Mouse (Mus musculus) brain, embryonic 14.5 days (tissue): ENCODE data around the gene Klk6. TPM values are rescaled to one million over a fixed set of nuclear protein-coding genes. Genes with fewer than 3 reads are reported as not detected.

Source experiments
- DNase-seq: peaks from one replicate; pipeline ENCODE4 v3.0.0-alpha.2; 2011; ENCODE audit warnings: low read depth
- CTCF ChIP-seq: fragments of 200-500 bp; IDR thresholded peaks from 2 replicates; pipeline ENCODE4 v1.5.1; 2012; ENCODE audit warnings: inconsistent platforms, mild to moderate bottlenecking, moderate library complexity, borderline replicate concordance; ENCODE audit not compliant: insufficient read depth, insufficient read length; ENCODE audit errors: extremely low read depth
- POLR2A ChIP-seq: fragments of 200-500 bp; IDR thresholded peaks from 2 replicates; pipeline ENCODE4 v1.6.1; 2012; ENCODE audit warnings: mild to moderate bottlenecking, inconsistent platforms, borderline replicate concordance; ENCODE audit not compliant: poor library complexity, insufficient read depth, insufficient read length, severe bottlenecking; ENCODE audit errors: extremely low read depth
- polyA plus RNA-seq: library from polyadenylated mRNA; depleted of rRNA; stranded (reverse); fragments of >200 nt; gene quantifications from 2 replicates; pipeline ENCODE4 v1.2.3, GENCODE M21; 2012

Klk6 gene
- polyA plus RNA-seq, 1 experiment, result not detected

DNA sequence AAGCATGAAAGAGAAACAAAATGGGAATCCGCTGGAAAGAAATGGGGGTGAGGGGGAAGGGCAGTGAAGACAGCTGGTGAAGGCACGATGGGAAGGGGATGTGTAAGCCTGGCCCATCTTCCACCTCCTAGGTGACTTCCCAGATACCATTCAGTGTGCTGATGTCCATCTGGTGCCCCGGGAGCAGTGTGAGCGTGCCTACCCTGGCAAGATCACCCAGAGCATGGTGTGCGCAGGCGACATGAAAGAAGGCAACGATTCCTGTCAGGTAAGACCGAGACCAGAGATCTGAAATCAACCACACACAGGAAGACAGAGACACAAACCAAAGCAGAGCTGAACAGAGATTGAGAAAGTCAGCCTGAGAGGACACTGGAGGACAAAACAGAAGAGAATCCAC lies 4.7 kb downstream of the Klk6 start:
- TF ChIP-seq CTCF, result no peak
- no peak for DNase-seq

DNA sequence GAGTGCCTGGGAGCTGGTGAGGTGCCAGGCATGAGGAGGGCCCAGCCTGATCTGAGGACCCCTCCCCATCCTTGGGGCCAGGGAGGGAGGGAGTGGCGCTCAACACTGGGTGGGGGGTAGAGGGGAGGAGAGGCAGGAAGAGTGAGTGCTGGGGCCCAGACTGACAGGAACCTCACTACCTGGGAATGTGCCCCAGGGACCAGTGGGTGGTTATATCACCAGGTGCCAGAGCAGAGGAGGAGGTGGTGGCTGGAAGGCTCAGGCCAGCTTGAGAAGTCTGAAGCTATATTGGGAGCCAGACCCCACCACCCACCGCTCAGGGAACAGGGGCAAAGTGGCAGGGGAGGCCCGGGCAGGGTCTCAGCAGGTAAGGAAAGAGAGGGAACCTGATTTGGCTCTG lies 17.4 kb downstream of the Klk6 start, which contains the start of gene Klk5:
Gene Klk5, plus strand, starts transcription at position 271 of the 400 bp plus-strand sequence.
- no peak for DNase-seq
- TF ChIP-seq CTCF (no peak), POLR2A (no peak)

DNA sequence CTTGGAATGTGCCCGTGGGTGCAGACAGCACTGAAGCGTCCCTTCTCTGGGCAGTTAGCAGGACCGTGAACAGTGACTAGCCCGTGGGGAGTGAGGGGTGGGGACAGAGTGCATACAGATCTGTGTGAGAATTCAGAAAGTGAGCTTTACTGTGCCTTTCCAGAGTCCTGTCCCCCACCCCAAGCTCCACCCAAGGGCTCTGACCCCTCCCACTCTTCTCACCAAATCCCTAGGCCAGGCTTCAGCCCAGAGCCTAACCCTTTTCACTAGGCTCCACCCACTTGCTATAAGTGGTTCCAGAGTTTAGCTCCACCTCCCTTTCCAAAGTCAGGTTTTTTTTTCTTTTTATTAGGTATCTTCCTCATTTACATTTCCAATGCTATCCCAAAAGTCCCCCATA lies 19.5 kb downstream of the Klk6 start:
- no peak for DNase-seq
- no peak for TF ChIP-seq CTCF
- TF ChIP-seq POLR2A, result no peak

DNA sequence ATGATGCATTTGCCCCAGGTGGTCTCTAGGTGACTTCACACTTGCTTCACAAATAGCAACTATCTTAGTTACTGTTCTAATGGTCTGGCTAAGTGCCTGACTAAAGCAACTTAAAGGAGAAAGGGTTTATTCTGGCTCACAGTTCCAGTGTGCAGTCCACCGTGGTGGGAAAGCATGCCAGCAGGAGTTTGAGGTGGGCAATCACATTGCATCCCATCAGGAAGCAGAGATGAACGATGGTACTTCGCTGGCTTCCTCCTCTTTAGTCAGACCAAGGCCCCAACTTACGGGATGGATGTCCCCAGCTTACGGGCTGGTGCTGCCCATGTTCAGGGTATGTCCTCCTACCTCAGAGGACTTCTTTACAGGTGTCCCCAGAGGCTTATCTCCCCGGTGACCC lies 27.3 kb downstream of the Klk6 start:
- TF ChIP-seq POLR2A (no peak), CTCF (no peak)
- DNase-seq, result no peak

DNA sequence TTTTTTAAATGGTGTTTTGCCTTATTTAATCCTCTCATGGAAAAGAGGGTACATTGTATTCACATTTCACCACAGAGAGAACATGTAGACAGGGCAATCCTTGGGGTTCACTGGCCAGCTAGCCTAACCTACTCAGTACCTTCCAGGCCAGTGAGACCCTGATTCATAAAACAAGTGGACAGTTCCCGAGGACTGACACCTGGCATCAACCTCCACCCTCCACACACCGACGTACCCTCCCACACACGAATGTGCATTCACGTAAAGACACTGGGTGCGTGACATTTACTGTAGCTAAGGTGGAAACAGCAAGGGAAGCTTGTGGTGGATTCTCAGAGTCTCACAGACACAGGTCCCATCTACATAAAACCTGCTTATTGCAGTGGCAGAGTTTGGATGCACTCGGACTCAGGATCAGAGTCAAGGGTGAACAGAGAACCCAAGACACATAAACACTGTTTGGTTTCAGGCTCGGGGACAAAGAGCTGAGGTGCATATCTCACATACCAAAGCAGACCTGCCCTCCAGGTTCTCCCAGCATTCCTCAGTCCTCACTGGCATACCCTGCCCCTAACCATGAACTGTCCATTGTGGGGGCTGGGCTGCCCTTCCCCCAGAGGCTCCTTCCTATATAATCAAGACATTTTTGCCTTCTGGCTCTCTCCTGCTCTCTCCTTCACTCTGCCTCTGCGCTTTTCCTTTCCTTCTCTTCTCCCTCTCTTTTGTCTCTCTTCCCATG lies 30.5 kb downstream of the Klk6 start:
- DNase-seq, result no peak
- TF ChIP-seq CTCF (no peak), POLR2A (no peak)

DNA sequence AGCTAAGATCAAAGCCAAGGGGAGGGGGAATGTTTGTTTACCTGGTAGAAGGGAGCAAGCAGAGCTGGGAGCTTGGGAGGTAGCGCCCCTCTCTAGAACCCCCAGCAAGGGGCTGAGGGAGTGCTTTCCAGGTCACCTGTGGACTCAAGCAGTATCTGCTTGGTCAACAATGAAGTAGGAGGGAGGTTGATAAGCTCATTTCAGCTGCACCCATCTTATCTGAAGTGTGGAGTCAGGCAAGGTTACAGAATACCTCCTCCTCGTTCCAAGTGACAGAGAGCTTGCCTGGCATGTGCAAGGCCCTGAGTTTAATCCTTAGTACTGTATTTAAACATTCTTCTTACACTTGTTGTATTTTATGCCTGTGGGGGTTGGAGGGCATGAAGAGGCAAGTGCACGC lies 31.4 kb downstream of the Klk6 start:
- no peak for DNase-seq
- TF ChIP-seq POLR2A, result no peak

DNA sequence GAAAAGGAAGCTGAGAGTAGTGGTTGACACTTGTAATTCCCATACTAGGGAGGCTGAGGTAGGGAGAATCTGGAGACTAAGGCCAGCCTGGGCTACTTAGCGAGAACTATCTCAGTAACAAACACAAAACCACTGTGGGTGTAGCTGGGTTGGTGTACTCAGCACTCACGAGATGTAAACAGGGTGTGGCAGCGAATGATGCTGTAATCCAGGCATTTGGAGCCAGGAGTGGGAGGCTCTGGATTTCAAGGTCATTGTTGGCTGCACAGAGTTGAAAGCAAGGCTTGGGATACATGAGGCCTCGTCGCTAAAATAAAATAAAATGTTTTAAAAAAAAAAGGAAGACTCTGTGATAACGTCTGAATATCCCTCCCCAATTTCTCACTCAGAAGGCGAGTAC lies 32.0 kb downstream of the Klk6 start:
- TF ChIP-seq CTCF (no peak), POLR2A (no peak)
- no peak for DNase-seq

DNA sequence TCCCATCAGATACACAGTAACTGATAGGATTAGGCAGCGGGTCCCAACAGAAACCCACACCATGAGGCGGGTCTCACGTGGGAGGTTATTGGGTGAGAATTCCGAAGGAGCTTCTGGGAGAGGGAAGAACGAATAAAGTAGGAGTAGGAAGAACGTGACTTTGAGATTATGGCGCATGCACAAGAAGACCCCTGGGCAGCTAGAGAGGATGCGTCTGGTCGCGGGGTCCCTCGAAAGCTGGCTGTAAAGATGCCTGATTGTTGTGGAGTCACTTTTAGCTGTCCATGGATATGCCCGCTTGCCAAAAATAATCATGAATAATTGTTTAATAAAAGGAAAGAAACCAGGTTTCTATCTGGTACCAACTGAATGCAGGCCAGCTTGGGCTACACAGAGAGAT lies 33.2 kb downstream of the Klk6 start:
- no peak for DNase-seq
- TF ChIP-seq POLR2A, result no peak
- TF ChIP-seq CTCF, result no peak

DNA sequence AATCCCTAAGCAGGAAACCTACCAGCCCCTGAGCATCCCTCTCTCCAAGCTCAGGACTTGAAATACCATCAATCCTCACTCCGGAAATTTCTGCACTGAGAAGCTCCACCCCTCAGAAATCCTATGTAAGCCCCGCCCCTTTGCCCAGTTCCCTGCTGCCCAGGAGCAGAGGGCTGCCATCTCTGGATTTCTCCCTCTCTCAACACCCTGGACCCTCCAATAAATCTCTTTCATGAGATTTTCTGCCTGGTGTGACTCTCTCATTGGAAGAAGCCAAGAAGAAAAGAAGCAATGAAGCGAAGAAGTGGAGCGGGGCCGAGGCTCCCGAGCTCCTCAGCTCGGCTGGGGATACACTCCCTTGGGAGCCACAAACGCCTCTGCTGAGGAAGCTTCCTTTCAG lies 36.1 kb downstream of the Klk6 start:
- no peak for TF ChIP-seq POLR2A
- TF ChIP-seq CTCF, result no peak
- DNase-seq, result peak; percentile 11

DNA sequence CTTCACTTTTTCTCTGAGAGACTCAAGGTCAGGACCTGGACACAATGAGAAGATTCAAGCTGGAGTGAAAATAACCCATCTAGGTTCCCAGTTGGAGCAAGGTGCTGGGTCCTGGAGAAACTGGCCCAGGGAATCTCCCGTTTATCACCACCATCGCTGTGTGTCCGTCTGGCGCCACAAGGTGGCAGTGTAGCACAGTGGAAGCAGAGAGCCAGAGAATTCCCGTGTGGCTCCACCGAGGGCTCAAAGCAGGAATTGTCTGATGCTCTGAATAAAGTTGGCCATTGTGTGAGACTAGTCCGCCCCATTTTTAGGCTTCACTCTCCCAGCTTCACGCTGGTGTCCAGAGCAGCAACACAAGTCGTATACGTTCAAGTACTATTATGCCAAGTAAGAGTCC lies 48.9 kb downstream of the Klk6 start:
- peak; percentile 78 for DNase-seq

DNA sequence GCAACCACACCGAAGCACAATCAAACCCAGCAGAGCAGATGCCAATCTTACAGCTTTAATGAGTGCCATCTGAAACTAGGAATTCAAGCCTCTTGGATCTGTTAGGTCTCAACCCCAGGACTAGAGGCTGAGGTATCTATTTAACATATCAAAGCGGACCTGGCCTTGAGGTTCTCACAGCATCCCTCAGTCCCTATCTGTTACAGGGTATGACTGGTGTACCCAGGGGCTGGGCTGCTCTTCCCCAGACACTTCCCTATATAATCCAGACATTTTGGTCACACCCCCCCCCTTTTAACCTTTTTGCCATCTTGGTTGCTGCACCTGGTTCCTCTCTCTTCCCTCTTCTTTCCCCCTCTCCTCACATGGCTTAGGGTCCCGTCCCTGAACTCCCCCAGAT lies 49.4 kb downstream of the Klk6 start:
- DNase-seq, result no peak
- TF ChIP-seq POLR2A, result no peak
- TF ChIP-seq CTCF, result no peak

More for the DNA sequence above, 48.9 kb downstream of the Klk6 start:
- TF ChIP-seq CTCF (peak; percentile 93), POLR2A (no peak)

DNA sequence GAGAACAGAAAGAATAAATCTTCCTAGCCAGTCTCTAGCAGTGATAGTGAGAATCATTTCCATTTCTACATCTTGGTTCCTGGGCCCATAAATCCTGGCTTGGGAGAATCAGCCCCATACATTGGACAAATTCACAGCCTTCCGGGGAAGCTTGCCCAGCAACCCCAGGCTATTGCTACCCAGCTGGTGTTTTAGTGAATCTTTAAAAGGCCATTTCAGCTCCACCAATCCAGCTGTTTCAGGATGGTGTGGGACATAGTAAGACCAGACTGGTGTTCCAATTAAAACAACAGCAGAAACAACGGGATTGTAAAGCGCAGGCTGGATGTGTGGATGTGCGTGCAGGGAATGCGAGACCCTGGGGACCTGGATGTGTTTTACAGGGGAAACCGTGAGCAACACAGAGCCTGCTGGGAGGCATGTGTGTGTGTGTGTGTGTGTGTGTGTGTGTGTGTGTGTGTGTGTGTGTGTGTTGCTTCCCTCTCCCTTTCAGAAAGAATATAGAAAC lies 50.6 kb downstream of the Klk6 start:
- DNase-seq, result no peak
- TF ChIP-seq CTCF, result no peak
- no peak for TF ChIP-seq POLR2A
